ENCODE assay signal across 14 mouse cellular contexts in the genomic region with DNA sequence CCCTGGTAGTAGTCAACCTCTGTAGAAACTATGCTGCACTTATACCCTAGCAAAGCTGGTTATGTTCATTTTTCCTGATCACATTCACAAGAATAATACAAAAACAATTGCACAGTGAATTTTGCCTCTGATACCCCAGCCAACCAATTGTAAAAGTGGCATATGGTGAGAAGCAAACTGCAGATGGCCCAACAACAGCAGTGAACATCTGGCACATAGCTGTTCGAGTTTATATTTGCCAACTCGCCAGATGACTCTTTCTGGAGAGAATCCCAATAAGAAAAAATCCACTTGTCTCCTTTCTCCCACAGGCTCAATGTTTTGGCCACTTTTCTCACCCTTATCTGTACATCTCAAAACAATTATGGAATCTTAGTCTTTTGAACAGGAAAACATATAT.
DNase-seq lines count a peak whose midpoint lies in the region; ATAC-seq and TF ChIP-seq lines count a peak whose summit lies in the region.
"Had no signal": no experiment of that assay in that cellular context is flagged by ENCODE, and none has a peak within 500 bp of the region (broad histone marks: within the 10 kb centered on the region; RNA-seq: fewer than 3 reads in every experiment).

No protein-coding gene starts in this region.

- no peak overlapping the region for H3K4me2 ChIP-seq in embryonic facial prominence, embryonic 14.5 days (ENCODE audit: low read depth, low read length)
- H3K4me2 ChIP-seq in midbrain, postnatal 0 days (ENCODE audit: low read depth, low read length, poor library complexity, severe bottlenecking), result no peak overlapping the region
- H3K4me2 ChIP-seq in midbrain, embryonic 13.5 days (replicated peaks), result no peak overlapping the region
- H3K4me2 ChIP-seq in hindbrain, postnatal 0 days (ENCODE audit: low read depth, low read length), result no peak overlapping the region

- no peak for ATAC-seq in embryonic facial prominence, embryonic 14.5 days (ENCODE audit: low read depth)
- no peak for ATAC-seq in midbrain, postnatal 0 days (ENCODE audit: low FRiP score)
- ATAC-seq in midbrain, embryonic 13.5 days, result no peak
- no peak for ATAC-seq in hindbrain, postnatal 0 days

- H3K4me3 ChIP-seq in embryonic facial prominence, embryonic 14.5 days (ENCODE audit: low read depth, low read length), result no peak overlapping the region
- H3K4me3 ChIP-seq in embryonic facial prominence, embryonic 10.5 days, result no peak overlapping the region
- no peak overlapping the region for H3K4me3 ChIP-seq in midbrain, postnatal 0 days (ENCODE audit: low read depth, low read length)
- H3K4me3 ChIP-seq in midbrain, embryonic 13.5 days (replicated peaks), result no peak overlapping the region
- no peak overlapping the region for H3K4me3 ChIP-seq in hindbrain, postnatal 0 days (ENCODE audit: low read length)
- H3K4me3 ChIP-seq: erythroblast, embryonic 14.5 days had no signal

- no peak for TF ChIP-seq CTCF in midbrain, postnatal 0 days (IDR thresholded peaks at IDR 0.05)
- no peak for TF ChIP-seq CTCF in hindbrain, postnatal 0 days (IDR thresholded peaks at IDR 0.05; ENCODE audit: low read depth)

- H3K9ac ChIP-seq in embryonic facial prominence, embryonic 14.5 days (ENCODE audit: low read depth, low read length), result no peak overlapping the region
- no peak overlapping the region for H3K9ac ChIP-seq in midbrain, postnatal 0 days (replicated peaks; ENCODE audit: low read length, poor library complexity, severe bottlenecking)
- H3K9ac ChIP-seq in midbrain, embryonic 13.5 days (replicated peaks), result no peak overlapping the region
- H3K9ac ChIP-seq in hindbrain, postnatal 0 days (replicated peaks; ENCODE audit: low read length), result no peak overlapping the region

- no peak overlapping the region for H3K27ac ChIP-seq in embryonic facial prominence, embryonic 14.5 days (replicated peaks; ENCODE audit: low read depth, low read length)
- H3K27ac ChIP-seq in embryonic facial prominence, embryonic 10.5 days (replicated peaks), result no peak overlapping the region
- no peak overlapping the region for H3K27ac ChIP-seq in midbrain, postnatal 0 days (ENCODE audit: low read depth, low read length)
- H3K27ac ChIP-seq in midbrain, embryonic 13.5 days, result no peak overlapping the region
- no peak overlapping the region for H3K27ac ChIP-seq in hindbrain, postnatal 0 days

- WGBS in embryonic facial prominence, embryonic 14.5 days, result 55% methylated on average over 2 of the region's 2 CpGs
- 85% methylated on average over 2 of the region's 2 CpGs for WGBS in embryonic facial prominence, embryonic 10.5 days
- WGBS in midbrain, postnatal 0 days, result 83% methylated on average over 2 of the region's 2 CpGs
- 87% methylated on average over 2 of the region's 2 CpGs for WGBS in midbrain, embryonic 13.5 days
- whole genome bisulfite sequencing in hindbrain, postnatal 0 days, result 48% methylated on average over 2 of the region's 2 CpGs

- peak; percentile 34 for DNase-seq in embryonic facial prominence, embryonic 14.5 days (ENCODE audit: low spot score)
- DNase-seq in embryonic facial prominence, embryonic 10.5 days (ENCODE audit: low spot score), result no peak
- peak; percentile 67 for DNase-seq in midbrain, postnatal 0 days (ENCODE audit: low spot score)
- DNase-seq in hindbrain, postnatal 0 days (ENCODE audit: low spot score), result peak; percentile 66
- DNase-seq in left cerebral cortex, postnatal 4 days, result peak; percentile 24
- DNase-seq in c-Kit-positive CD71-positive TER-119-positive erythroid progenitor cells, embryonic 14.5 days (ENCODE audit: low spot score), result no peak
- no peak for DNase-seq in yolk sac, embryonic 10.5 days (ENCODE audit: low spot score)
- DNase-seq: adrenal gland, adult 2 months; cerebellum, adult 11 months; heart, postnatal 10 days; kidney, adult 2 months; lung, adult 2 months had no signal

- intact Hi-C loops in left cerebral cortex, postnatal 4 days (cut with DNase I), result no loop called here

- H3K27me3 ChIP-seq in embryonic facial prominence, embryonic 14.5 days (replicated peaks; ENCODE audit: control insufficient read depth, insufficient read depth, low read length), result no peaks in the 10 kb centered on the region
- no peaks in the 10 kb centered on the region for H3K27me3 ChIP-seq in embryonic facial prominence, embryonic 10.5 days (replicated peaks; ENCODE audit: low read depth, poor library complexity, severe bottlenecking)
- no peaks in the 10 kb centered on the region for H3K27me3 ChIP-seq in midbrain, postnatal 0 days (ENCODE audit: insufficient read depth, low read length)
- H3K27me3 ChIP-seq in midbrain, embryonic 13.5 days, result no peaks in the 10 kb centered on the region
- H3K27me3 ChIP-seq in hindbrain, postnatal 0 days (ENCODE audit: insufficient read depth, low read length), result no peaks in the 10 kb centered on the region

- no peaks in the 10 kb centered on the region for H3K36me3 ChIP-seq in embryonic facial prominence, embryonic 14.5 days (ENCODE audit: control insufficient read depth, insufficient read depth, low read length)
- H3K36me3 ChIP-seq in embryonic facial prominence, embryonic 10.5 days (replicated peaks), result no peaks in the 10 kb centered on the region
- no peaks in the 10 kb centered on the region for H3K36me3 ChIP-seq in midbrain, postnatal 0 days (ENCODE audit: insufficient read depth, low read length)
- no peaks in the 10 kb centered on the region for H3K36me3 ChIP-seq in midbrain, embryonic 13.5 days
- no peaks in the 10 kb centered on the region for H3K36me3 ChIP-seq in hindbrain, postnatal 0 days (ENCODE audit: insufficient read depth, low read length)

- H3K4me1 ChIP-seq in embryonic facial prominence, embryonic 14.5 days (ENCODE audit: control insufficient read depth, insufficient read depth, low read length), result no peaks in the 10 kb centered on the region
- no peaks in the 10 kb centered on the region for H3K4me1 ChIP-seq in embryonic facial prominence, embryonic 10.5 days
- H3K4me1 ChIP-seq in midbrain, postnatal 0 days (ENCODE audit: insufficient read depth, low read length), result no peaks in the 10 kb centered on the region
- H3K4me1 ChIP-seq in midbrain, embryonic 13.5 days (replicated peaks), result no peaks in the 10 kb centered on the region
- no peaks in the 10 kb centered on the region for H3K4me1 ChIP-seq in hindbrain, postnatal 0 days (ENCODE audit: insufficient read depth, low read length)

- H3K9me3 ChIP-seq in embryonic facial prominence, embryonic 14.5 days (ENCODE audit: control insufficient read depth, low read length), result no peaks in the 10 kb centered on the region
- H3K9me3 ChIP-seq in embryonic facial prominence, embryonic 10.5 days, result no peaks in the 10 kb centered on the region
- H3K9me3 ChIP-seq in midbrain, postnatal 0 days (ENCODE audit: low read length), result no peaks in the 10 kb centered on the region
- no peaks in the 10 kb centered on the region for H3K9me3 ChIP-seq in midbrain, embryonic 13.5 days
- no peaks in the 10 kb centered on the region for H3K9me3 ChIP-seq in hindbrain, postnatal 0 days (ENCODE audit: low read length)

Comparison
In these comparisons a context has a peak if more than half of its experiments do, and no peak if none do; other contexts are left out.
1. DNase-seq: peak in embryonic facial prominence, embryonic 14.5 days (single experiment), midbrain, postnatal 0 days (single experiment), hindbrain, postnatal 0 days (single experiment) and left cerebral cortex, postnatal 4 days (single experiment); none in embryonic facial prominence, embryonic 10.5 days (single experiment), c-Kit-positive CD71-positive TER-119-positive erythroid progenitor cells, embryonic 14.5 days (single experiment) and yolk sac, embryonic 10.5 days (single experiment).